Mouse (Mus musculus): ENCODE results near the gene Ptcra. TPM values are rescaled to one million over a fixed set of nuclear protein-coding genes. Genes with fewer than 3 reads are reported as not detected.
A peak's percentile ranks its signal among the peaks of the same experiment; 100 is the strongest.
"Not testable (repeated sequence)": the region's sequence is repeated elsewhere in the genome, so short reads cannot be mapped to it uniquely, and the experiment has no call there.

The Ptcra gene
- total RNA-seq (2021) = under 1 TPM in 1 of 2 experiments, not detected in 1; 0.22 TPM
- long read RNA-seq, experiment 1 = 0 reads
- long read RNA-seq, experiment 2 = 0 reads

DNA sequence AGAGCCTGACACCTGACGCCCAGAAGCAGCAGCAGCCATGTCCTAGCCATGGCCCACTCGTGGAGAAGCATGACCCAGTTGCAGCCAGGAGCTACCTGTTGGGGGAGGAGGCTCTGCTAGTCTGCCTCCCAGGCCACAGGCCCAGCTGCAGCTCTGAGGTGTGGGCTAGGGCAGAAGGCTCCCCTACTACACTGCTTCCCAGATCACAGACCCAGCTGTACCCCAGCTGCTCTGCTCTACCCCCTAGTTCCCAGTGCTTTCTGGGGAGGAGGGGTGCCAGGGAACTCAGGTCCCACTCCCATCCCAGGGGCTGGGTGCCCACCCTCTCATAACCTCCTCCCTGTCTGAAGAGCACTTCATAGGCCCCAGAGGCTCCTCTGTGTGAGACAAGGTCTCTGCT, at the start of gene Ptcra:
Ptcra (minus strand) TSS at position 169 of the 400 bp plus-strand sequence.
- DNase-seq (ENCODE audit: low spot score in 2 of 2) = no peak

DNA sequence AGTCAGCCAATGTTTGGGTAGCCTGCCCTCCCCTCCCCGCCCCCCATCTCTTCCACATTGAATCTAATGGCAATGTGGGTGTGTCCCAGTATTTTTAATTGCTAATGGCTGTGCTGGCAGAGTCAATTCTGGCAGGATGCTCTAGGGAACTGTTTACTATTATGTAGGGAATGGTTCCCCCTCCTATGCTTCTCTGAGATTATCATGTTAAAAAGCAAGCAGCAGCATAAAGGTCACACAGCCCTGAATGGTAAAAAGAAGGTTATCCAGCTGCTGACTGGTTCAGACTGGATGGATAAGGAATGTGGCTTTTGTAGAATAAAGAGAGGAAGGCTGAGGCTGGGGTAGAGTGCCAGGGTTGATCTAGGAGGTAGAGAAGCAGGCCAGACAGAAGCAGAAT, 48.9 kb upstream of the Ptcra start:
- no peak for DNase-seq (ENCODE audit: low spot score in 2 of 2)

DNA sequence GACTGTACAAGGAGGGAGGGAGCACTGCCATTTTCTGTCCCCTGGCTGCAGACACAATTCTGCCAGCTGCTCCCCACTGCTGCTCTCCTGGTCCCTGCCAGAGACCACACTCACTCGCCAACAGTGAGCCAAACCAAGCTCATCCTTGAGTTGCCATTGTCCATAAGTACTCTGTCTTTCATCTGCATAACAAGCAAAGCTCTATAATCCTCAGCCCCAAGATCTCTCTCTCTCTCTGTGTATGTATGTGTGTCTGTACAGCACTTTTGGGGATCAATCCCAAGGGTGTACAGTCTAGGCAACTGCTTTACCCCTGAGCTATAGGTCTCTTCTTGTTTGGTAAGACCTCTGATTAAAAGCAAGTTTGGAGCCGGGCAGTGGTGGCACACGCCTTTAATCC, 47.2 kb upstream of the Ptcra start:
- no peak for DNase-seq (ENCODE audit: low spot score in 2 of 2)

DNA sequence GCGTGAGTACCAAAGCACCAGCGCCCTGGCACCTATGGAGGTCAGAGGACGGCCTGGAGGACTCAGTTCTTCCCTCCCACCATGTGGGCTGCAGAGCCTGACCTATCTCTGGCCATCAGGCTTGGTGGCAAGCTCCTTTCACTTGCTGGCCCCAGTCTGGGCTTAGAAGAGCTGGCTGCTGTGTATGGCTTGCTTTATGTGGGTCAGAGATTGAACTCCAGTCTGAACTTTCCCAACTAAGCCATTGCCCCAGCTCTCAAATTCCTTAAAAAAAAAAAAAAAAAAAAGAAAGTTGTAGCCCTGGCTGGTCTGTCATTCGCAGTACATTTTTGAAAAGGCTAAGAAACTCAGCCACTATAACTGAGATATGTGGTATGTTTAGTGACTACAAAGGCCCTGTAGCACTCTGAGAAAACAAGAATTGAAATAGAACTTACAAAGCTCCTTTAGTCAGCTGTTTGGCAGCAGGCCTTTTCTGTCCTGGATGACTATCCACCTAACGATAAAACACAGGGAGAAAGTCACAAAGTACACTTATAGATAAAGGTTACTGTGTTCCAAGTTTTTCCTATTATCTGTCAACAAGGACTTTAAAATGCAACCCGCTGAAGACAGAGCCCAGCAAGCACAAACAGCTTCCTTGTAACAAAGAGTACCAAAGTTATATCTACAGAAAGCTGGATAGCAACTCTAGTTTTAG, 45.8 kb upstream of the Ptcra start:
- no peak for DNase-seq (ENCODE audit: low spot score in 2 of 2)

DNA sequence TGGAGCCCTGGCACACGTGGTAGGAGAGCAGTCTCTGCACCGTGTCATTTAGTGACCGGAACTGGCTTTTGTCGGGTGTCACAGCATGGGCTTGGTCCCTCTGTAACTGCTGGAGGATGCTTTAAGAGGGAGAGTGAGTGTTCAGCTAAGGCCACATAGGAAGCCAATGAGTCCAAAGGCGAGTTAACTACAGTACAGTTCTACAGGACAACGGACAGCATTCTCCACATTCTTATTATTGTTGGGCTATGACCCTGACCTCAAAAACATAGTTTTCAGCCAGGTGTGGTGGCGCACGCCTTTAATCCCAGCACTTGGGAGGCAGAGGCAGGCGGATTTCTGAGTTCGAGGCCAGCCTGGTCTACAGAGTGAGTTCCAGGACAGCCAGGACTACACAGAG, 44.9 kb upstream of the Ptcra start:
- no peak for DNase-seq (ENCODE audit: low spot score in 2 of 2)

DNA sequence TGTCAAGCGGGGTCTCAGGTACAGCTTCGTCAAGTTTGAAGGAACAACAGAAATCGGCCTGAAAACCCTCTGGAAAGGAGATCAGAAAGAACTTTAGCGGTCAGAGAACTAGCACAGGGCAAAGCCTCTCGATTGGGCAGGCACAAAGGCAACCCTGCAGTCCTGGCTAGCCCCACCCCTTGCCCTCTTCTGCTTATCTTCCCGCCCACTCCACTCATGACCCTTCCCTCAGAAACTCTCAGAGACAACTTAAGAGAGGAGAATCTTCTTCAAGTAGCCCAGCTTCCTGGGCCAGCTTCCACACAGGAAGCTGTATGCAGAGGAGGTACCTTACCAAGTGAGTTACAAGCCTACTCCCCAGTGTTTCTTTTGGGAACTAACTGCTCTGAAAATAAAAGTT, 38.2 kb upstream of the Ptcra start:
- no peak for DNase-seq (ENCODE audit: low spot score in 2 of 2)

DNA sequence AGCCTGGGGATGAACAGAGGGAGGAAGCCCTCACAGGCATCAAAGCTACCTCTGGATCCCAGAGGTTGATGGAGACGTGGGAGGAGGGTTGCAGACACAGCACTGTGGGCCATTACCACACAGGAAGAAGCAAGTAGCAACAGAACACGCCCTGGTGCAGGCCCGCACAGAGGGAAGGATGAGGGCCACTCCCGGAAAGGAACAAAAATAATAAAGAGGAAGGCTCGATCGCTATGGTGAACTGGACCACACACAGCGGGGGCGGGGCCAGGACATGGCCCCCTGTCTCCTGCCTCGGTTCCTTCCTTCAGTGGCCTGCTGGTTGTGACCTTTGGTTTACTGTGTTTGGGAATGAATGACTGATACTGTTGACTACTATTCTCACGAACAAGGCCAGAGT, 36.2 kb upstream of the Ptcra start:
- DNase-seq (ENCODE audit: low spot score in 2 of 2) = no peak

DNA sequence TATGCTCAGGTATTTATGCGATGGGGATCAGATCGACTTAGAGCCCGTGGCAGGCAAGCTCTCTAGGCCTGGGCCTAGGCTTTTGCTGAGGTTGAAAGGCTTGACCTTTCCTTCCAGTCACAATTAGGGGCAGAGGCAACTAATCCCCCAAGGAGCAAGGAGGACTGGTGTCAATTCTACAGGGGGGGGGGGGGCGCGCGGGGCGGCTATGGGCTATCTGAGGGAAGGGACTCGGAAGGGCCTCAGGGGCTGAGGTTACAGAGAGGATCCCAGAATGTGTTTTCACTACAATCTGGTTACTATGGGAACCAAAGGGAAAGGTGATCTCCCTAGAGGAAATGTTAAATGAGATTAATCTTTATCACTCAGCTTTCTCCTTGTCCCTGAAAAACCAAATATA, 33.9 kb upstream of the Ptcra start:
- DNase-seq (ENCODE audit: low spot score in 2 of 2) = no peak

- no peak for DNase-seq (ENCODE audit: low spot score in 2 of 2)
Observed at GRCm38 (mm10) chr17:46796743-46797142, 33.2 kb upstream of the Ptcra start.

GRCm38 (mm10) chr17:46792963-46793362, 29.5 kb upstream of the Ptcra start:
- no peak for DNase-seq (ENCODE audit: low spot score in 2 of 2)

DNA sequence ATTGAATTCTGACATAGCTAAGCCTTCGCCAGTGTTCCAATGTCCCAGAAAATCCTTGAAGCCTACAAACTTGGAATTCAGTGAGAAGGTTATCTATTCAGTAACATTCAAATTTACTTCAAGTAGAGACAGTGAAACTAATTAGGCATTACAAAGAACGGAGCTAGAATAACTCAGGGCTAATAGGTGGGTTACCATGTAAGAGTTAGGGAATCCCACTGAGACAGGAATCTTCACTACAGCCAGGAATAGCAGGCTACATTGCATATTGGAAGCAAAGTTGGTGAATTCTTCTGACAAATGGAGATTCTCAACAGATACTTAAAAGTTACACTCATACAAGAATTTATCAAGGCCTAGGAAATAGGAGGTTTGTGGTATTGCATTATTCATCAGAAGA, 24.5 kb upstream of the Ptcra start:
- DNase-seq (ENCODE audit: low spot score in 2 of 2) = not testable (repeated sequence)

GRCm38 (mm10) chr17:46786952-46787351, 23.4 kb upstream of the Ptcra start:
- no peak for DNase-seq (ENCODE audit: low spot score in 2 of 2)

- no peak for DNase-seq (ENCODE audit: low spot score in 2 of 2)
Observed at GRCm38 (mm10) chr17:46783222-46783565, 19.7 kb upstream of the Ptcra start.

GRCm38 (mm10) chr17:46782341-46783221, 19.1 kb upstream of the Ptcra start, which contains the start of gene Rpl7l1:
Rpl7l1 (minus strand) TSS chr17:46782672.
- DNase-seq (ENCODE audit: low spot score in 2 of 2) = peak; percentile 86 to 91

GRCm38 (mm10) chr17:46781876-46782275, 18.4 kb upstream of the Ptcra start:
- DNase-seq (ENCODE audit: low spot score in 2 of 2) = no peak

DNA sequence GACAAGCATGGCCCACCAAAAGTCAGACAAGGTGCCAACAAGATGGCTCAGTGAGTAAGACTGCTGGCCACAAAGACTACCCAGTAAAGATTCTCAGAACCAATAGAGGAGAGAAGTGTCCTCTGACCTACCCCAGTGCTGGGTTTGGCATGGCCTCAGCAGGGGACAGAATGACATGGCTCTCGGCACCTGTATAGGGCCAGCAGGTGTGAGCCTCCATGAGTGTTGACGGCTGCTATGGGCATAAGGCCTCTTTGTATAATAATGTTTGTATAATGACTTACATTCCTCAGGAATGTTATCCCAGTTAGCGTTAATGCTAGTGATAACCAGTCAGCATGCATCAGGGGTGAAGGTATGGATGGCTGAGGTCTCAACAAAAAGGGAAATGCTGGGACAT, 12.6 kb upstream of the Ptcra start:
- no peak for DNase-seq (ENCODE audit: low spot score in 2 of 2)

GRCm38 (mm10) chr17:46775070-46775469, 11.6 kb upstream of the Ptcra start:
- no peak for DNase-seq (ENCODE audit: low spot score in 2 of 2)

- no peak for DNase-seq (ENCODE audit: low spot score in 2 of 2)
Observed at GRCm38 (mm10) chr17:46774131-46774472, 10.6 kb upstream of the Ptcra start.

GRCm38 (mm10) chr17:46773278-46774130, 10.0 kb upstream of the Ptcra start:
- no peak for DNase-seq (ENCODE audit: low spot score in 2 of 2)

DNA sequence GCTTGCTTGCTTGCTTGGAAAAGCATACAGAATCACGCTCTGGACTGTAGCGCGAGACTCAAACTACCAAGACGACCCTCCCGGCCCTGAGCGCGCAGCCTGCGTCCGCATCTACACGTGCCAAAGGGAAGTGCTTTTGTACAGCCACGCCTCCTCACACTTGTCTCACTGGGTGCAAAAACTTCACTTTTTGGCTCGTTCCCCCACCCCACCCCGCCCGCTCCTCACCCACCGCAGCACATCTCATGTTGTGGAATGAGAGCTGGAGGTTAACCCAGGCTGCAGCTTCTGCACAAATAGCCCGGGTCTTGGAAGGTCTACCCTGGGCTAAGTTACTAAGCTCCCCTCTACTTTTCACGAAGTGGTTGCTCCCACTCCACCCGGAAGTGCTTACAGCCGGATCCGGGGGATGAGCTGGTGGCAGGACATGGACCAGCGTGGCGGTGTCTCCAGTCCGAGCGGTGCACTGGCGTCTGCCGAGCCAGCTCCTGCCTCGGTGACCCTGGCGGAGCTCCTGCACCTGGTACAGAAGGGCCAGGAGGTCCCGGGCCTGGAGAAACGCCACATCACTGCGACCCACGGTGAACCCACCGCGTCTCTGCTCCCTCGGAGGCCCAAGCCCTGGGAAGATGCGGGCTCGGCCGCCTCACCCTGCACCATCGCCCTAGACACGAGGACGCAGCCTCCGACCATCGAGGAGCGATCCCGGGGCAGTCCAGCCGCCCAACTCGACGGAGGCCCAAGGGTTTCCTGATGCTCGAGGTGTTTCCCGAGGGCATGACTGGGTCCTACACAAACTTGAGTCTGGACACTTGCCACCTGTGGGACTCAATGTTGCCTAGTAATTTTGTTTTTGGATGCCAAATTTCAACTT, 9.1 kb upstream of the Ptcra start, which contains the start of gene 2310039H08Rik:
2310039H08Rik (plus strand) TSS at position 232 of the 874 bp plus-strand sequence.
- peak; percentile 69 to 75 for DNase-seq (ENCODE audit: low spot score in 2 of 2)

- DNase-seq (ENCODE audit: low spot score in 2 of 2) = no peak
Observed at GRCm38 (mm10) chr17:46772038-46772403, 8.5 kb upstream of the Ptcra start.
